Mouse (Mus musculus) liver, adult 2 months (tissue): Measurements from ENCODE around the gene Mgat1. TPM values are rescaled to one million over a fixed set of nuclear protein-coding genes. Genes with fewer than 3 reads are reported as not detected.

ENCODE experiments used
- DNase-seq: peaks from one replicate; pipeline ENCODE4 v3.0.0-alpha.2; 2011; ENCODE audit warnings: low read depth, low spot score; ENCODE audit errors: extremely low read depth
- H3K27ac ChIP-seq: fragments of 200-500 bp; replicated peaks from 2 replicates; pipeline ENCODE4 v1.5.1; 2012; ENCODE audit warnings: low read depth, mild to moderate bottlenecking, control low read depth, inconsistent platforms, low read length; ENCODE audit not compliant: insufficient read depth
- H3K27me3 ChIP-seq: fragments of 200-500 bp; 2 replicates; pipeline ENCODE4 v1.6.1; 2012; ENCODE audit warnings: mild to moderate bottlenecking, moderate library complexity, low read length, inconsistent platforms; ENCODE audit not compliant: control insufficient read depth, insufficient read depth
- H3K36me3 ChIP-seq: fragments of 200-500 bp; 2 replicates; pipeline ENCODE4 v1.6.1; 2012; ENCODE audit warnings: low read length, inconsistent platforms; ENCODE audit not compliant: control insufficient read depth, insufficient read depth
- H3K4me1 ChIP-seq: fragments of 200-500 bp; 2 replicates; pipeline ENCODE4 v1.6.1; 2011; ENCODE audit warnings: low read length; ENCODE audit not compliant: control insufficient read depth, insufficient read depth
- H3K4me3 ChIP-seq: fragments of 200-500 bp; 2 replicates; pipeline ENCODE4 v1.5.1; 2011; ENCODE audit warnings: low read depth, mild to moderate bottlenecking, control low read depth, low read length, moderate library complexity; ENCODE audit not compliant: insufficient read depth
- H3K79me2 ChIP-seq: fragments of 200-500 bp; 2 replicates; pipeline ENCODE4 v1.6.1; 2012; ENCODE audit warnings: inconsistent platforms, mild to moderate bottlenecking, low read length, moderate library complexity; ENCODE audit not compliant: control insufficient read depth, insufficient read depth
- H3K9ac ChIP-seq: fragments of 200-500 bp; 2 replicates; pipeline ENCODE4 v1.6.1; 2012; ENCODE audit warnings: low read depth, mild to moderate bottlenecking, control low read depth, inconsistent platforms, low read length
- CTCF ChIP-seq: fragments of 200-500 bp; IDR thresholded peaks from 2 replicates; pipeline ENCODE4 v1.5.1; 2011; ENCODE audit warnings: low read depth, low read length, control low read depth
- POLR2A ChIP-seq: fragments of 200-500 bp; IDR thresholded peaks from 2 replicates; pipeline ENCODE4 v1.6.1; 2011; ENCODE audit warnings: low read length, control low read depth; ENCODE audit not compliant: insufficient read depth; ENCODE audit errors: extremely low read depth
- WGBS: fragments of 180-500 bp; shearing (Covaris S2); methylation state at CpG from one replicate; pipeline ENCODE4 v1.1.7; 2018; 5-methylcytosine and 5-hydroxymethylcytosine counted together
- polyA plus RNA-seq: library from polyadenylated mRNA; depleted of rRNA; stranded (reverse); fragments of >200 nt; gene quantifications from 2 replicates; pipeline ENCODE4 v1.2.3, GENCODE M21; 2012
- total RNA-seq: library from RNA; depleted of rRNA; stranded (reverse); fragments of >200 nt; gene quantifications from 2 replicates; pipeline ENCODE4 v1.2.3, GENCODE M21; 2014

Mgat1 gene
- total and polyA plus RNA-seq, 2 experiments, result 44.7 to 145 TPM

DNA sequence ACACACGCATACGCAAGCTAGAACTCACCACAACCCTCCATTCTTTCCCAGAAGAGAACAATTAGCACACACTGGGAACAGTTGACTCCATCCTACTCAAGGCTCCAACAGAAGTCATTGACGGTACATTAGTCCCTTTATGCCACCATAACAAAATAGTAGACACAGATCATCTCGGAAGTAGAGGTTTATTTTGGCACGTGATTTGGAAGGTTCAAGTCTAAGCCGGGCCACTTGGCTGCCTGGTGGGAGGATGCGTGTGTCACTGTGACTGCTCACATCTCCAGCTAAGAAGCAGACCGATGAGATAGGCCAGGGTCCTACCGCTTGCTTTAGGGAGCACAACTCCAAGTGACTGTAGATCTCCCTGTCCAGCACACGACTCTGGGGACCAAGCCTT is 23.3 kb downstream of the Mgat1 start:
- 30% methylated on average over 10 of the region's 10 CpGs for WGBS
- Histone ChIP-seq H3K27me3 (no peaks in the 10 kb centered on the region), H3K79me2 (peaks cover 9% of the 10 kb centered on the region), H3K27ac (peak overlapping the region; percentile 70), H3K4me1 (peaks cover 28% of the 10 kb centered on the region), H3K9ac (peak overlapping the region; percentile 5; the same call in 1 of the 2 replicates), H3K4me3 (no peak overlapping the region), H3K36me3 (no peaks in the 10 kb centered on the region)
- TF ChIP-seq CTCF, result no peak
- DNase-seq, result peak; percentile 68

DNA sequence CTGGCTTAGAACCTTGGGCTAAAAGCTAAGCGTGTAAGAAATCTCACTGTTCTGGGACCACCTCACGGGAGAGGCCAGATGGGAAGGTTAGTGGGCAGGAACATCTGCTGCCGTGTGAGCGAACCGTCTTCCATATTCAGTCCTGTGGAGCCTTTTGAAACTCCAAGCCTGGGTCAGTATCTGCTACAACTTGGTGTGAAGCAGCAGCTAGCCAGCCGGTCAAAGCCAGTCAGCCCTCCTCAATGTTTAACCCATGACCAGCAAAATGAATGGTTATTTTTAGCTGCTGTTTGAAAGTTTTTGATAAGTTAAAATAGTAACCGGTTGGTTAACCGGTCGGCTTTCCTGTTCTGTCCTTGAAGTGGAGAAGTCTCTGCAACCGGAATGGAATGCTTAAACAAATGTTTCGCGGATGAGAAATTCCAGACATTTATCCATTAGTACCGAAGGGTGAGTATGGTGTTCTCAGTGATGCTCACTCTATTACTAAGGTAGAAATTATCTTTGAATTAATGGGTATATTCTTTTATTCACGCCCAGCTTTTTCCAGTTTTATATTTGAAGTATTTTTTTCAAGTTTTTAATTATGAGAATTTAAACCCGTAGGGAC is 24.1 kb downstream of the Mgat1 start:
- Histone ChIP-seq H3K27ac (peak overlapping the region; percentile 29), H3K4me1 (peaks cover 21% of the 10 kb centered on the region), H3K4me3 (no peak overlapping the region), H3K9ac (no peak overlapping the region), H3K27me3 (no peaks in the 10 kb centered on the region), H3K36me3 (no peaks in the 10 kb centered on the region), H3K79me2 (peaks cover 4% of the 10 kb centered on the region; the same call in 1 of the 2 replicates)
- TF ChIP-seq CTCF, result no peak
- no peak for TF ChIP-seq POLR2A
- 41% methylated on average over 15 of the region's 15 CpGs for WGBS
- DNase-seq, result peak; percentile 44

DNA sequence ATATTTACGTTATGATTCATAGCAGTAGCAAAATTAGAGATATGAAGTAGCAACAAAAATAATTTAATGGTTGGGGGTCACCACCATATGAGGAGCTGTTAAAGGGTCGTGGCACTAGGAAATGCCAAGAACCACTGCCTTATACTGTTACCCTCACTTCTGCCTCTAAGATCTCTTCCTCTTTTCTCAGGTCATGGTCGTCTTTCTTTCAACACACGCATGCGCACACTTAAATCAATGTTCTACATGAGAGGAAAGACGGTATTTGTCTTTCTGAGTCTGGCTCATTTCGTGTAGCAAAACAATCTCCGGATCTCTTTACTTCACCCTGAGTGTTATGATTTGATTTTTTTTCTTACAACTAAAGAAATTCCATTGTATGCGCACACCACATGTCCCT is 25.8 kb downstream of the Mgat1 start:
- no peak overlapping the region for H3K4me3 ChIP-seq
- WGBS, result 91% methylated on average over 9 of the region's 9 CpGs
- no peak for DNase-seq
- TF ChIP-seq POLR2A, result no peak
- no peak for TF ChIP-seq CTCF
- no peak overlapping the region for H3K9ac ChIP-seq
- no peaks in the 10 kb centered on the region for H3K79me2 ChIP-seq
- H3K27ac ChIP-seq, result no peak overlapping the region
- peaks cover 17% of the 10 kb centered on the region for H3K4me1 ChIP-seq
- H3K36me3 ChIP-seq, result no peaks in the 10 kb centered on the region
- no peaks in the 10 kb centered on the region for H3K27me3 ChIP-seq

DNA sequence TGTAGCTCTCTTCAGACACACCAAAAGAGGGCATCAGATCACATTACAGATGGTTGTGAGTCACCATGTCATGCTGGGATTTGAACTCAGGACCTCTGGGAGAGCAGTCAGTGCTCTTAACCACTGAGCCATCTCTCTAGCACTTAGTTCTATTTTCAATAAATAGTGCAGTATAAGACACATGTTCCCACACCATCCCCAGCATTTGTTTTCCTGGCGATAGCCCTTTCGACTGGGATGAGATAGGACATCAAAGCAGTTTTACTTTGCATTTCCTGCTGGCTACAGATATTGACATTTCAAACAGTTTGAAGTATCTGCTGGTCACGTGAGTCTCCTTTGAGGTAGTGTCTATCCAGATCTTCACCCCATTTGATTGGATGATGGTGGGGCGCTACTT is 26.4 kb downstream of the Mgat1 start:
- Histone ChIP-seq H3K27me3 (no peaks in the 10 kb centered on the region), H3K27ac (no peak overlapping the region), H3K4me1 (peaks cover 17% of the 10 kb centered on the region), H3K9ac (no peak overlapping the region), H3K79me2 (no peaks in the 10 kb centered on the region), H3K4me3 (no peak overlapping the region), H3K36me3 (no peaks in the 10 kb centered on the region)
- TF ChIP-seq POLR2A (no peak), CTCF (no peak)
- no peak for DNase-seq
- 77% methylated on average over 4 of the region's 4 CpGs for WGBS

DNA sequence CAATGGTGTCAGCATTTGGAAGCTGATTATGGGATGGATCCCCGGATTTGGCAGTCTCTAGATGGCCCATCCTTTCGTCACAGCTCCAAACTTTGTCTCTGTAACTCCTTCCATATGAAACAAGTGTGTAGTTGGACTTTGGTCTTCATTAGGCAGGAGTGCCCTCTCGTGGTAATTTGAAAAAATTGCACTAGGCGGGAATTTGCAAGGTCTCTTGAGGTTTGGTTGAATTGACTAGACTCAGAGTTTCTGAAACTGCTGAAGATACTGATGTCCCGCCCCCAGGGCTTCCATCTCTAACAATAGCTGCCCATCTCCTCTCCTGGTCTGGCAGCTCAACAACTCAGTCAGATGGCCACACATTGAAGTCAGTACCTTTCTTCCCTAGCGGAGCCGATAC is 27.3 kb downstream of the Mgat1 start:
- TF ChIP-seq POLR2A (no peak), CTCF (no peak)
- H3K4me3 ChIP-seq, result no peak overlapping the region
- no peaks in the 10 kb centered on the region for H3K27me3 ChIP-seq
- H3K9ac ChIP-seq, result no peak overlapping the region
- 30% methylated on average over 7 of the region's 7 CpGs for WGBS
- no peaks in the 10 kb centered on the region for H3K79me2 ChIP-seq
- DNase-seq, result peak; percentile 62
- H3K4me1 ChIP-seq, result peaks cover 12% of the 10 kb centered on the region
- H3K27ac ChIP-seq, result no peak overlapping the region
- H3K36me3 ChIP-seq, result no peaks in the 10 kb centered on the region

DNA sequence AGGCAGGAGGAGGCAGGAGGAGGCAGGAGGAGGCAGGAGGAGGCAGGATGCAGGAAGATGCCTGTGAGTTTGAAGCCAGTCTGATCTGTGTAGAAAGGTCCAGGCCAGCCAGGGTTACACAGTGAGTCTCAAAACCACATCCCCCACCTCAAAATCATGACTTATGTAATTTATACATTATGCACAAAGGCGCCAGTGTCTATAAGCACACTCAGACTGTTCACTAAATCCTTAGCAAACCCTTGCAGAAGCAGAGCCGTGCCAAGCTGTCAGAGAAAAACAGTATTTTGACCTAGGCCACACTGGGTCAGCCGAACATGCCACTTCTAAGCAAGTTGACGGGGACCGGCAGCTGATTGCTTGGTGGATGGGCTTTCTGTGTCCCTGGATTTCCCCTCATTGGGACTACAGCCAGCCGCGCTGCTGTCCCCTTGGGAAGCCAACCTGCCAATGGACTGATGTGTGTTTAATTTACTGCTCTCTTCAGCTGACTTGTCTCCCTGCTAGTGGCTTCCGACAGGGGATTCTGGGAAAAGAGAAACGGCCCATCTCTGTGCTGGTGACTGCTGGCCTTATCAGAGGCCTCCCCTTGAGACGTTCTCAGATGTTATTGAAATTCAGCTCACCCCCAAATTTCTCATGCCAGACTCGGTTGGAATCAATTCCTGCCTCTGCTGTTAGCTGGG is 30.0 kb downstream of the Mgat1 start:
- H3K4me1 ChIP-seq, result no peaks in the 10 kb centered on the region
- no peak for TF ChIP-seq POLR2A
- TF ChIP-seq CTCF, result no peak
- no peak overlapping the region for H3K9ac ChIP-seq
- H3K36me3 ChIP-seq, result no peaks in the 10 kb centered on the region
- DNase-seq, result no peak
- no peaks in the 10 kb centered on the region for H3K27me3 ChIP-seq
- H3K79me2 ChIP-seq, result no peaks in the 10 kb centered on the region
- WGBS, result 86% methylated on average over 11 of the region's 11 CpGs
- H3K27ac ChIP-seq, result no peak overlapping the region
- no peak overlapping the region for H3K4me3 ChIP-seq
